Mouse (Mus musculus) left cerebral cortex, adult 8-10 months (tissue): ENCODE data around the gene Utp3. TPM values are rescaled to one million over a fixed set of nuclear protein-coding genes. Genes with fewer than 3 reads are reported as not detected.
"Not testable (repeated sequence)": the region's sequence is repeated elsewhere in the genome, so short reads cannot be mapped to it uniquely, and the experiment has no call there.

Source experiments
- DNase-seq, 2 experiments: peaks; one replicate each; pipeline ENCODE4 v3.0.0; 2022; ENCODE audit warnings: low spot score in 2 of 2
- total RNA-seq, 4 experiments: library from RNA; stranded (reverse); gene quantifications; 2 replicates each; pipeline ENCODE4 v1.2.4; 2022

The Utp3 gene
- total RNA-seq: 10 to 100 TPM; 25.3 to 33.2 (median 29.2) TPM

DNA sequence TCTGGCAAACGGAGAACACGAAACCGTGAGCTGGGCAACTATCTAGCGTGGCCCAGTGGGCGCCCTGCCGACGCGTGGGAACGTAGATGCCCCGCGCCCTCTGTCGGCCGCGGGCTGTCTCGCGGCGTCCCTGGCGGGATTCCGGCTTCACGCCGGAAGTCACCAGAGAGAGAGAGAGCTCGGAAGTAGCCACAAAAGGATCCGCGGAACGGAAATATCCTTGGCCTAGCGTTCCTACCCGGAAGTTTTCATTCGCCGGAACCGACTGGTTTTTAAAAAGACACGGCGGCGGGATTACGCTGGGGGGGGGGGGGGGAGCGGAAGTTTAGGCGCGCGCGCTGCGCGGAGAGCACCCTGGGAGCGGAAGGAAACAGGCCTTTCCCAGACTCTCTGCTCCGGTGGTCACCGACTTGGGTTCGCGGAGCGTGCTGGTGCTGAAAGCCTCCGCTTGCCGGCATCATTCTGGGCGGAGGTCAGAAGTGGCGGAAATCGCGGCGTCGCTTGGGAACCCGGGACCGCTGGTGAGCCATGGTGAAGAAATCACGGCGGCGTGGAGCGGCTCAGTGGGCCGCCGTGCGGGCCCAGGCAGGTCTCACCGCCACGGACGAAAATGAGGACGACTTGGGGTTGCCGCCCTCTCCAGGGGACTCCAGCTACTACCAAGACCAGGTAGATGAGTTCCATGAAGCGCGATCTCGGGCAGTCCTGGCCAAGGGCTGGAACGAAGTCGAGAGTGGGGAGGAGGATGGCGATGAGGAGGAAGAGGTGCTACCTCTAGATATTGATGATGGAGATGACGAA is at the start of gene Utp3:
Gene Utp3 (plus strand): TSS at position 377 of the 801 bp plus-strand sequence.
- DNase-seq: peak; percentile 89 to 94

DNA sequence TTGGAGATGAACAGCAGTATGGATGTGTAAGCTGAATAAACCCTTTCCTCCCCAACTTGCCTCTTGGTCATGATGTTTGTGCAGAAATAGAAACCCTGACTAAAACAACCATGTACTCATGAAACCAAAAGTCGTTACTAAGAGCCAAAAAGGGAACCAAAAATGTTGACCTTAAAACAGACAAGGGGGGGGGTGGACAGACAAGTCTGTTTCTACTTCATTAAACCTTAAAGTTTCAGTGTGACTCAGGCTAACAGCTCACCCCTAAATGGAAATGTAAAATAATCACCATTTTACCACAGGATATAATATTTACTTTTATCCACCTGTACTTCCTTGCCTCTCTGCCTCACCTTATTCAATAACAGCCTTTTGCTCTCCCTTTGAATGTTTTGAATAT is 45.7 kb upstream of the Utp3 start:
- DNase-seq: no peak

DNA sequence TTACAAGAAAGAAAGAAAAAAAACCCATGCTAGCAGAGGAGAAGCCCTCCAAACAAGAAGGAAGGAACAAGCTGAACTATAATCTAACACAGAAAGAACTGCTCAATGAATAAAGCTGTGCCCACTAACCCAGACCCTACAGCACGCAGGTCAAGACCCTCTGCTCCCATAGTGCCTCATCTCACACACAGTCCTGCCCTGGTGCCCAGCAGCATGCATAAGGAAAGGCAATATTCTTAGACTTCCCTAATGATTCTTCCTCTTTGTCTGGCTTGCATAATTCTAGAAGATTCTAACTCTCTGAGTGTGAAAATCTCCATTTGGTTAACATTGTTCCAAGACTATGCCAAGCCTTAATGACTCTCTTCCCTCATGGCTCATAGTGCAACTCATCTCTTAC is 45.3 kb upstream of the Utp3 start:
- DNase-seq: no peak

DNA sequence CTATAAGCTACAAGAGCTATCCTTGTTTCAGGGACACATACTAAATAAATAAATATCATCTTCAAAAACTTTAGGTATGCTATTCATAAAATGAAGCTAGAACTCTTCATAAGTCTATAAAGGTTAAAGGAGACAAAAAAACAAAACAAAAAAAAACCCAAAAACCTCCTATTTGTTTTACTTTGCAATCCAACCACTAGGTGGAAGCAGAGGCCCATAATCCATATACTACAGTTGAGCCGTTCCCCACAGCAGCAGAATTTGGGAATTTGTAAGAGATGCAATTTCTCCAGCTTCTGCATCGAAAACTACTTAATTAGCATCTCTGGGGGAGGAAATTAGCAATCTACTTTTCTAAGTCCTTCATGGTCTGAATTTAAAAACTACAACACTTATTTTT is 35.0 kb upstream of the Utp3 start:
- no peak for DNase-seq

DNA sequence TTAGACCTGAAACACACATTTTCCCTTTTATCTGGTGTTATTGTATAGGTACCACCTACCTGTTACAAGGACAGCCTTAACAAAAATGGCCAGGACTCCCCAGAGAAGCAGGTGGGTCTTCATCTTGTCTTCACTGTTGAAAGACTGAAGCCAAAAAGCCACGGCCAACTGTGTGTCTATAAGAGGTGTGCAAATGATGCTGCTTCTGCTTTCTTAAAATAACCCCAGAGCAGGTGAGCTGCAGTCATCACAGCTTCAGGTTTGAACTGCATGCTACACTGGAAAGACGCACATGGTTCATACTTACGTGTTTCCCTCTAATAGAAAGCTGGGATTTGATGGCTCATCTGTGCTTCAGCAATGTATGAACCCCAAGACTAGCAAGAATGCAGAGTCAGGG is 26.6 kb upstream of the Utp3 start, which contains the start of gene Jchain:
Gene Jchain (minus strand): TSS at position 235 of the 400 bp plus-strand sequence.
- DNase-seq: no peak

DNA sequence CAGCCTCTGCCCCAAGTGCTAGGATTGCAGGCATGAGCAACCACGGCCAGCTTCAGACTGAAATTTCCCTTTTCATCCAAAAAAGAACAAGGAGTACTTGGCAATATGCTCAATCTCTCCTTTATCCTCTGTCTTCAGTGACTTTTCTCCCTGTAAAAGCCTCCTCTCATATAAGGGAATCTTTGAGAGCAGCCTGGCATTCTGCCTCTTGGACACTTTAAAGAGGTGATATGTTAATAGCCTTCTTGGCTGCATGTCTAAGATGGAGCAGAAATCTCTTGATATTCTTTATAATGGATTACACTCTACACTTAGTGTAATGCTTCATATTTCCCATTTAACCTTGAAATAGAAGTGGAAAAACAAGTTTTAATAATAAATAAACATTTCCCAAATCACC is 23.4 kb upstream of the Utp3 start:
- DNase-seq: no peak

DNA sequence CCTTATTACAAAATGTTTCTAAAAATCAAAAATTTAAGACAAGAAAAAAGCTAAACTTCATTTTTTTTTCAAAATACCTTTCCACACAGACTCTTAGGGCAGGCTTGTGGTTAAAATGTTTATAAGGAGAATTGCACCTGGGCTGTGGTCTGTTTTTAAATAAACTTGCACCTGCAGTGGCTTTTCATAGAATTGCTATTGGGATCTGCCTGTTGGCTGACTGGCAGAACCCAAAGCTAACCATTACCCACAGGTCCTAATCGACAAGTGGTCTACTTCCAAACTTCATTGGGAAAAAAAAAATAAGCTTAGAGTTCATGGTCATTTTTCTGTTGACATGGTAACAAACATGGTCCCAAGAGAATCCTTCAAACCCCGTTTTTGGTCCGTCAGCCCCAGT is 19.6 kb upstream of the Utp3 start:
- DNase-seq: no peak

DNA sequence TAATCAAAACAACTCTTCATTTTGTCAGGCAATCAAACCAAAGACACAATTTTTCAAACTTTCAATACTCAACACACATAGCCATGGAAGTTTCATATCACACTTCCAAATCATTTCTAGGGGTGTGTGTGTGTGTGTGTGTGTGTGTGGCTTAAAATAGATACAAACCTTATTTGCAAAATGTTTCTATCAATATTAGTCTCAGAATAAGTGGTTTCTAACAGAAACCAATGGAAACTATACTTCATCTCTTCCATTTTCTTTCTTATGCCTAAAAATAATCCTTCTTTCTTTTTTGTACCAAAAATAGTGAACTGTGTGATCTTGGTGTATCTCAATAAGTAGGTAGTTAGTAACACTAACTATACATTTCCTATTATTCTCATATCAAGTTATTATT is 13.4 kb upstream of the Utp3 start:
- no peak for DNase-seq

DNA sequence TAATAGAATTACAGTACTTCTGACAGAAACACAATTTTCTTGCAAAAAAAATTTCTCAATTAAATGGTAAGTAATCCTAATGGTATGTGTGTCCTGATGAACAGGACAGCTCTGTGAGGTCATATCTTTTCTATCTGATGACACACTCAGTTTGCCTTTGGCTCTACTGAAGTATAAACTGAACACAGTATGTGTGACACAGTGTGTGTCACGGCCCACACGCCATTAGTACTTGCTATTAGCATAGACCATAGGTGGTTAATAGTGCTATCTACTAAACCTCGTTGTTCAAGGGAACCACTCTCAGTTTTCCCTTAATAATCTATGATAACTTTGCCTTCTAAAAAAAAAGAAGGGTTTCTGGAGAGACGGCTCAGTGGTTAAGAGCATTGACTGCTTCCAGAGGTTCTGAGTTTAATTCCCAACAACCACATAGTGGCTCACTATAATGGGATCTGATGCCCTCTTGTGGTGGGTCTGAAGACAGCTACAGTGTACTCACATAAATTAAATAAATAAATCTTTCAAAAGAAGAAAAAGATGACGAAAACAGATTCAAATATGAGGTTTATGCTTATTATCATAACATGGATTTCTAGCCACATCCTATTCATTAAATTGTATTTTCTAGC is 11.5 kb upstream of the Utp3 start:
- no peak for DNase-seq

DNA sequence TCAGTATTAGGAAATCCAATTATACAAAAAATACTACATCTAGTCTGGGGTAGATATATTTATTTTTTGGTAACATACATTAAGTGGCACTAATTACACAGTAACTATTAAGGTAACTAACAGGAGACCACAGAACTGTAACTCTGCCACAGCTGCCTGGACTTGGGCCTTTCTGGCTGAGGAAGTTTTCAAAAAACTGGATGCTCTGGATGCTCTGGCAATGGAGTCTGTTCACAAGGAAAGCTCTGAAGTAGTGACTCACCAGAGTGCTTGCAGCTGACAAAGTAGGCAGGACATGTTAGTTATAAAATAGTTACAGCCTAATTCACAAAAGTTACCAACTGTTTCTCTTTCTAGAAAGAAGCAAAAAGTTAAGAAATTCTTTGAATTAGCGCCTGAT is 9.9 kb upstream of the Utp3 start:
- DNase-seq: not testable (repeated sequence)

DNA sequence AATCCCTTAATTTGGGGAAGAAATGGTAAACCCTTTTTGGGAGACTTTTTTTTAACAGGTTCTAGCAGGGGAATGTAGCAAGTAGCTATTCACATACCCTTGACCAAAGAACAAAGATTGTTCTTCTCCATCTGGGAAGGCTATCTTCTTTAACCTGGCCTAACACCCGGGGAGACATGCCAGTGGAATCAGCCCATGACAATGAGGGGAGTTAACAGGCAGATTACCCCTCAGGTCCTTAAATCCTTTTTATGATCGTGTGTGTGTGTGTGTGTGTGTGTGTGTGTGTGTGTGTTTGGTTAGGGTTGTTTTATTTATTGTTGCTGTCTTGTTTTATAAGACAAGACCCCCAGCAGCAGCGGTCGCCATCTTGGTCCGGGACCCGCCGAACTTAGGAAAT is 8.7 kb upstream of the Utp3 start:
- DNase-seq: no peak

DNA sequence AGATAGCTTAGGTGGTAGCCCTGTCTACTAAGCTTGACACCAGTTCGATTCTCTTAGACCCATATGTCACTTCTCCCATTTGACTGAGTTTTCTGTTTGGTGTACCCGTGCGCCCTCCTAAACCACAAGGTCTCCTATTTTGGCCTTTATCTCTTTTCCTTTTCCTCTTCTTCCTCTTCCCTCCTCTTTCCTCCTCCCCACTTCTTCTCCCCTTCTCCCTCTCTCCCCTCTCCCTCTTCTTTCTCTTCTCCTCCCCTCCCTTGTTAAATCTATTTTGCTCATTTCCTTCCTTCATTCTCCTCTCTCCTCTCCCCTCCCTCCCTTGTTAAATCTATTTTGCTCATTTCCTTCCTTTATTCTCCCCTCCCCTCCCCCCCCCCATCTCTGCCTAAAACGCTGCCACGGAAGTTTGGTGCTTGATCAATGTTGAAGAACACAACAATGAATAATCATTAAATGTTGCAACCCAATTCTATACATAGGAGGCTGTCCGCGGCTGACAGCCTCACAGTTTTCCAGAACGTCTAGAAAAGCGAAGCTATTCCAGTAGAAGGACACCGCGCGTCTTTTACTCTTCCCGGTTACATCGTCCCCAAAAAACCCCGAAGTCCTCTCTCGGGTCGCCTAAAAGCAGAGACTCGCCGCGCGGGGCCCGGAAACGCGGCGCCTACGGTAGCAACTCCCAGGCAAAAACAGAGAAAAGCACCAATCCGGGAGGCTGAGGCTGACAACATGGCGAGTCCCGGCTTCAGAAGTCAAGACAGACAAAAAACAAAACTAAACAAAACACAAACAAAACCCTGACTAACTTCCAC is 784 bp upstream of the Utp3 start:
- no peak for DNase-seq

DNA sequence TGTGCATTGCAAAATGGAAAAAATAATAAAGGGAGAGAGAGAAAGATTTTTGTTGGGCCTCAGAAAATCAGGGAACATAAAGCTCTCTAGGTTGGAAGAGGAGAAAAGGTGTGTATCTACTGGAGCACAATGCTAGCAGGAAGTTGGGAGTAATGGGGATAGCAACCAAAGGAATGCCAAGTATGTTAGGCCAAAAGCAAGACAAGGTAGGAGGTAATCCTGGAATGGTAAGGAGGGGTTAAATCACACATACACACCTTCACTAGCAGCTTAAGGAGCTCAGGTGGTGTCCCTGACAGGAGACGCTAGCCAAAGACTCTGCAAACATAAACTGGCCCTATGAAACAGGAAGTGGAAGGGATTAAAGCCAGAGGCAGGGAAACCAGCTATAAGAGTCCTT is 4.7 kb downstream of the Utp3 start:
- no peak for DNase-seq

DNA sequence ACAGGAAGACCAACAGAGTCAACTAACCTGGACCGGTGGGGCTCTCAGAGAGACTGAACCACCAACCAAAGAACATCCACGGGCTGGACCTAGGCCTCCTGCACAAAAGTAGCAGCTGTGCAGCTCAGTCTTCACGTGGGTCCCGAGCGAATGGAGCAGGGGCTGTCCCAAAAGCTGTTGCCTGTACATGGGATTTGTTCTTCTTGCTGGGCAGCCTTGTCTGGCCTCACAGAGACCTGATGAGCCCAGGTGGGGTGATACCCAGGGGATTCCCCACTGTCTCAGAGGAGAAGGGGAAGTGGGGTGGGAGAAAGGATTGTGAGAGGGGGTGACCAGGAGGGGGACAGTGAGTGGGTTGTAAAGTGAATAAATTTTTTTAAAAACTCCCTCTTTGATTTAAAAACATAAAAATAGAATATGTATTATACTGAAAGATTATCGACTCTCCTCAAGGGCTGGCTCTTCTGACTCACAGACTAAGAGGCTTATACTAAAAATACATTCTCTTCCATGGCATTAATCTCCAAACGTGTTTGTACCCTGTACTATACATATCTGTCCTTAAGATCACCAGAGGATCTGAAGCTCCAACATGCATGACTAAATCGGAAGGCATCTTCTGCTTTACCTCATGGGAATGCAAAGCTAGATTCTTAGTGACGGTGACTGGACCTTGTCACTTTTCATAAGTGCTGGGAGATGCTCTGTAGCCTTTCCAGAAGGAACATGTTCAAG is 7.0 kb downstream of the Utp3 start:
- DNase-seq: no peak

DNA sequence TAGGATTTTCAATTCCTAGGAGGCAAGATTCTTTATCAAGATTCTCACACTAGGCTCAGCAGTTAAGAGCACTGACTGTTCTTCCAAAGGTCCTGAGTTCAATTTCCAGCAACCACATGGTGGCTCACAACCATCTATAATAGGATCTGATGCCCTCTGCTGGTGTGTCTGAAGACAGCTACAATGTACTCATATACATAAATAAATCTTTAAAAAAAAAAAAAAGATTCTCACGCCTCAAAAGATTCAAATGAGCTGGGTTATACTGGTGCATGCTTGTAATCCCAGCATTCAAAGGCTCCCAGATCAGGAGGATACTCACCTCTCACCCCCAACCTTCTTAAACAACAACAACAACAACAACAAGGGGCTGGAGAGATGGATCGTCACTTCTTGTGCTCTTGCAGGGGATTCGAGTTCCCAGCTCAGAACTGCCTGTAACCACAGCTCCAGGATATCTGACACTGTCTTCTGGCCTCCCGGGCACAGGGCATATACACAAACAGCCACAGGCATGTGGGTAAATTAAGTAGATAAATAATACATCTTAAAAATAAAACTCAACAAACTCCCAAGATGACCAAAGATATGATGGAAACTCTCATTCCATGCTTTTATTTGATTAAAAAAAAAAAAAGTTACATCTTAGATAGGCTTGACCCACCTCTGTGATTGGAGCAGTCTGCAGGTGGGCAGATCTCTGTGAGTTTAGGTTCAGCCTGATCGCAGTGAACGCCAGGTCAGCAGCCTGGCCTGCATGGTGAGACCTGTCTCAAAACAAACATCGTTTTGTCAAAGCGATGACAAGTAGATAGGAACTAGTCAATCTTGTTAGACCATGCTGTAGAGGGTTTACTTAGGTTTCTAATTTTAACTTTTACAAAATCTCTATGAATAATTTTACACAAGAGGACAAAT is 8.9 kb downstream of the Utp3 start:
- DNase-seq: no peak

DNA sequence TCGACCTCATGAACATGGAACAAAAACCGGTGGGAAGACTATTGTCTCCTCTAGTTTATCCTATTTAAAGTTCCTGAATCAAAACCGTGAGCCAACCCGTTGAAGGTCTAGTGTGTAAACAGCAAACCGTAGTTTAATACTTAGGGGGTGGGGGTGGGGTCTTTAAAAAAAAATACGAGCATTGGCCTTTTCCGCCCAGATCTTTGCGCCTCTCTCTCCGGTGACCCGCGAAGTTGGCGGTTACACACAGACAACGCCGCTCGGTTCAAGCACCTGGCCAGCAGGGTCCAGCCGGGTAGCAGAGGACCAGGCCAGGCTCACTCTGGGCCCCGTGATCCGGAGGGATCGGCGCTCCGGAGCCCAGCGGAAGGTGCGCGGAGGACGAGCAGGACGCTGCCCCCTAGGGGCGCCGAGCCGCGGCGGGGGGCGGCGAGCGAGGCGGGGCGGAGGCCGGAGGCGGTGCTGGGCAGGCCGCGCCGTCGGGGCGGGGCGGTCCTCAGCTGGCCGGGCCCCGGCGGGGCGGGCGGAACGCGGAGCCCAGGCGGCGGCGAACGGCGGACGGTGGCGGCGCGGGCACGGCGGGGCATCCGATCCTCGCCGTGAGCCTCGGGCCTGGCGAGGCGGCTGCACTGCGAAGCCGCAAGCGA is 10.4 kb downstream of the Utp3 start, which contains the start of gene Rufy3:
Gene Rufy3 (plus strand): TSS at position 540 of the 647 bp plus-strand sequence.
- DNase-seq: peak in 1 of 2 experiments; percentile 57

DNA sequence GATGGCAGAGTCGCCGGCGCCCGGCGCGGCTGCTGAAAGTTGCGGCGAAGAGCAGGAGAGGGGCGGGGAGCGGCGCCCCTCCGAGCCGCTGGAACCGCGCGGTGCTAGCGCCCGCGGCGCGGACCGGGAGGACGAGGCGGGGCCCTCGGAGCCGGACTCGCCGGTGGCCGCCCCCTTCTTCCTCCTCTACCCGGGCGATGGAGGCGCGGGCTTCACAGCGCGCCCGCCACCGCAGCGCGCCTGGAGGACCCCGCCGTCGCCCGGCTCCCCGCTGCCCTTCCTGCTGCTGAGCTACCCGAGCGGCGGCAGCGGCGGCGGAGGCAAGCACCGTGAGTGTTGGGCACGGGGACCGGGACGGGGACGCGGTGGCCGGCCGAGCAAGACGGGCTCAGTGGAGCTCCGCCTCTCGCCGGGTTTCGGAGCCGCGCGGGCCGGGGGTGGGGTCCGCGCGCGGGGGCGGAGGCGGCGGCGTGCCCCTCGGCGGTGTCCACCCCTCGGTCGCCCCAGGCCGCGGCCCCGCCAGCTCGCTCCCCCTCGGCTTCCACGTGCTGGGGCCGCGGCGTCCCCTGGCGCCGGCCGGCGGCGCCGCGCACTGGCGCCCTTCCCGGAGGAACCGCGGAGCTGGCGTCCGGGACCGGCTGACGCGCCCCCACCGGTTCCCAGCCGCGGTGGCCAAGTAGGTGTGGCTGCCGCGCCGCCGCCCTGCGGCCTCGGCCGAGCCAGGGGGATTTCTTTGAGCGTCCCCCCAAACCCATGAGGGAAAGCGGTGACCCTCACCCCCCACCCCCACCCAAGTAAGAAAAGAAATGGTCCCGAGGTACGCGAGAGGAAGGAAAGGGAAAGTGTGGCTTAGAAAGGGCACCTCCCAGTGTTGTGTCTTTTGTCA is 11.1 kb downstream of the Utp3 start:
- peak in 1 of 2 experiments; percentile 42 for DNase-seq

DNA sequence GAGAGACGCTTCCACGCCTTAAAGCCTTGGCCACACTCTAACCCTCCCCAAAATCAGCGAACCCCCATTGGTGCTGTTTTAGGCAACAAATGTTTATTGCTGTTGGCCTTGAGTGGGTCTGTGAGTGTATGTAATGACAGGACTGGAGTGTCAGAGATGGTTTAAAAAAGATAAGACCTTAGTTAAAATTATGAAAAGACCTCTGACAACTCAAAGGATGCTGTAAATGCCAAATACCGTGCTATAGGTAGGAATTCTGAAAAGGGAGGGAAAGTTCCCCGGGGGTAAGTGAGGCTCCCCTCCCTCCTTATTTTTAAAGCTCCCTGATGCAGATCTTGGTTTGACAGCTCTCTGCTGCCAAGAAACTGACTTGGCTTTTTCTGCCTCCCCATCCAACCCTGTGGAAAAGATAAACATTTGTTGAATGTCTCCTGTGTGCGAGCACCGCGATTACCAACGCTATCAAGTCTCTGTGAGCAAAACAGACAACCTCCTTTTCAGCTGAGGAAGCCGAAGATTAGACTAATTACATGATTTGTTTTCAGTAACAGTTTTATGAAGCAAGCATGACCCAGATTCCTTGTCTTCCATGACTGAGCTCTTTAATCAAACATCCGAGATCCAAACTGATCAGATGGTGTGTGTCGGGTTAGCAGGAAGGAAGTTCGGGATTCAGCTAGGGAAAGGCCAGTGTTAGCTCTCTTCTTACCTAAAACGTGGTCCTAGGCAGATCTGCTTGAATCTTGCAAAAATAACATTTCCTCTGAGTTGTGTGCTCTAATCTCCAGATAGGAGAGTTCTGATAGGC is 12.0 kb downstream of the Utp3 start:
- no peak for DNase-seq
